Mouse (Mus musculus): ENCODE results near the gene Zmynd11. TPM values are rescaled to one million over a fixed set of nuclear protein-coding genes. Genes with fewer than 3 reads are reported as not detected.

The Zmynd11 gene
- 135 and 138 TPM in 2 replicates for polyA plus RNA-seq (2014; fragmentation: Nextera tagmentation; extraction: Ambion mirVana)

GRCm38 (mm10) chr13:9764646-9765536, at the start of gene Zmynd11:
Zmynd11 (minus strand) TSS chr13:9765330.
- H3K27me3 ChIP-seq (replicated peaks; ENCODE audit: control insufficient read depth, insufficient read depth, low read length) = no peaks in the 10 kb centered on the region
- H3K4me1 ChIP-seq (ENCODE audit: control insufficient read depth, insufficient read depth, low read length) = peaks cover 41% of the 10 kb centered on the region
- H3K4me2 ChIP-seq (ENCODE audit: low read depth, low read length) = peak within 1 kb of the TSS; percentile 67
- peak within 1 kb of the TSS; percentile 100 for H3K9ac ChIP-seq (ENCODE audit: low read depth, low read length)
- ATAC-seq (ENCODE audit: low read depth) (peak; percentile 86), DNase-seq (ENCODE audit: low spot score) (peak; percentile 65)
- no peaks in the 10 kb centered on the region for H3K9me3 ChIP-seq (ENCODE audit: control insufficient read depth, low read length)
- peak within 1 kb of the TSS; percentile 100 for H3K27ac ChIP-seq (replicated peaks; ENCODE audit: low read depth, low read length)
- WGBS = under 1% methylated on average over 26 of the region's 98 CpGs
- no peaks in the 10 kb centered on the region for H3K36me3 ChIP-seq (ENCODE audit: control insufficient read depth, insufficient read depth, low read length)
- H3K4me3 ChIP-seq (ENCODE audit: low read depth, low read length) = peak within 1 kb of the TSS; percentile 92

GRCm38 (mm10) chr13:9795889-9796631, 30.9 kb upstream of the Zmynd11 start:
- WGBS = 4% methylated on average over 12 of the region's 12 CpGs
- DNase-seq (ENCODE audit: low spot score) = peak; percentile 56
- peak; percentile 63; the same call in 1 of the 2 replicates for ATAC-seq (ENCODE audit: low read depth)
- Histone ChIP-seq H3K4me3 (ENCODE audit: low read depth, low read length) (peak overlapping the region; percentile 27), H3K36me3 (ENCODE audit: control insufficient read depth, insufficient read depth, low read length) (no peaks in the 10 kb centered on the region), H3K9me3 (ENCODE audit: control insufficient read depth, low read length) (no peaks in the 10 kb centered on the region), H3K27ac (replicated peaks; ENCODE audit: low read depth, low read length) (no peak overlapping the region), H3K9ac (ENCODE audit: low read depth, low read length) (peak overlapping the region; percentile 36), H3K27me3 (replicated peaks; ENCODE audit: control insufficient read depth, insufficient read depth, low read length) (no peaks in the 10 kb centered on the region), H3K4me2 (ENCODE audit: low read depth, low read length) (peak overlapping the region; percentile 49), H3K4me1 (ENCODE audit: control insufficient read depth, insufficient read depth, low read length) (no peaks in the 10 kb centered on the region; the same call in 1 of the 2 replicates)

GRCm38 (mm10) chr13:9786050-9786449, 20.9 kb upstream of the Zmynd11 start:
- Histone ChIP-seq H3K27me3 (replicated peaks; ENCODE audit: control insufficient read depth, insufficient read depth, low read length) (no peaks in the 10 kb centered on the region), H3K27ac (replicated peaks; ENCODE audit: low read depth, low read length) (no peak overlapping the region), H3K9ac (ENCODE audit: low read depth, low read length) (no peak overlapping the region), H3K4me1 (ENCODE audit: control insufficient read depth, insufficient read depth, low read length) (no peaks in the 10 kb centered on the region), H3K4me3 (ENCODE audit: low read depth, low read length) (no peak overlapping the region), H3K9me3 (ENCODE audit: control insufficient read depth, low read length) (no peaks in the 10 kb centered on the region), H3K4me2 (ENCODE audit: low read depth, low read length) (no peak overlapping the region), H3K36me3 (ENCODE audit: control insufficient read depth, insufficient read depth, low read length) (no peaks in the 10 kb centered on the region)
- 72% methylated on average over 3 of the region's 3 CpGs for WGBS
- DNase-seq (ENCODE audit: low spot score) (no peak), ATAC-seq (ENCODE audit: low read depth) (no peak)

GRCm38 (mm10) chr13:9783717-9784116, 18.6 kb upstream of the Zmynd11 start:
- H3K27ac ChIP-seq (replicated peaks; ENCODE audit: low read depth, low read length) = no peak overlapping the region
- H3K4me3 ChIP-seq (ENCODE audit: low read depth, low read length) = no peak overlapping the region
- ATAC-seq (ENCODE audit: low read depth) (no peak), DNase-seq (ENCODE audit: low spot score) (no peak)
- 80% methylated on average over 3 of the region's 3 CpGs for WGBS
- H3K9ac ChIP-seq (ENCODE audit: low read depth, low read length) = no peak overlapping the region
- H3K9me3 ChIP-seq (ENCODE audit: control insufficient read depth, low read length) = no peaks in the 10 kb centered on the region
- H3K4me2 ChIP-seq (ENCODE audit: low read depth, low read length) = no peak overlapping the region
- no peaks in the 10 kb centered on the region for H3K27me3 ChIP-seq (replicated peaks; ENCODE audit: control insufficient read depth, insufficient read depth, low read length)
- no peaks in the 10 kb centered on the region for H3K4me1 ChIP-seq (ENCODE audit: control insufficient read depth, insufficient read depth, low read length)
- no peaks in the 10 kb centered on the region for H3K36me3 ChIP-seq (ENCODE audit: control insufficient read depth, insufficient read depth, low read length)

- Histone ChIP-seq H3K9me3 (ENCODE audit: control insufficient read depth, low read length) (no peaks in the 10 kb centered on the region), H3K27ac (replicated peaks; ENCODE audit: low read depth, low read length) (no peak overlapping the region), H3K9ac (ENCODE audit: low read depth, low read length) (no peak overlapping the region), H3K4me2 (ENCODE audit: low read depth, low read length) (no peak overlapping the region), H3K4me3 (ENCODE audit: low read depth, low read length) (no peak overlapping the region), H3K27me3 (replicated peaks; ENCODE audit: control insufficient read depth, insufficient read depth, low read length) (no peaks in the 10 kb centered on the region), H3K36me3 (ENCODE audit: control insufficient read depth, insufficient read depth, low read length) (no peaks in the 10 kb centered on the region), H3K4me1 (ENCODE audit: control insufficient read depth, insufficient read depth, low read length) (no peaks in the 10 kb centered on the region)
- no peak for ATAC-seq (ENCODE audit: low read depth)
- 32% methylated on average over 5 of the region's 5 CpGs for WGBS
- DNase-seq (ENCODE audit: low spot score) = no peak
Observed at GRCm38 (mm10) chr13:9775901-9776300, 10.8 kb upstream of the Zmynd11 start.

- no peak overlapping the region for H3K4me2 ChIP-seq (ENCODE audit: low read depth, low read length)
- no peak overlapping the region for H3K27ac ChIP-seq (replicated peaks; ENCODE audit: low read depth, low read length)
- no peak for DNase-seq (ENCODE audit: low spot score)
- H3K4me3 ChIP-seq (ENCODE audit: low read depth, low read length) = no peak overlapping the region
- no peaks in the 10 kb centered on the region for H3K27me3 ChIP-seq (replicated peaks; ENCODE audit: control insufficient read depth, insufficient read depth, low read length)
- H3K9ac ChIP-seq (ENCODE audit: low read depth, low read length) = no peak overlapping the region
- H3K36me3 ChIP-seq (ENCODE audit: control insufficient read depth, insufficient read depth, low read length) = no peaks in the 10 kb centered on the region
- ATAC-seq (ENCODE audit: low read depth) = no peak
- no peaks in the 10 kb centered on the region for H3K9me3 ChIP-seq (ENCODE audit: control insufficient read depth, low read length)
- H3K4me1 ChIP-seq (ENCODE audit: control insufficient read depth, insufficient read depth, low read length) = no peaks in the 10 kb centered on the region
Observed at GRCm38 (mm10) chr13:9774077-9774476, 8.9 kb upstream of the Zmynd11 start.

- Histone ChIP-seq H3K9me3 (ENCODE audit: control insufficient read depth, low read length) (no peaks in the 10 kb centered on the region), H3K4me3 (ENCODE audit: low read depth, low read length) (no peak overlapping the region), H3K27ac (replicated peaks; ENCODE audit: low read depth, low read length) (no peak overlapping the region), H3K36me3 (ENCODE audit: control insufficient read depth, insufficient read depth, low read length) (no peaks in the 10 kb centered on the region), H3K27me3 (replicated peaks; ENCODE audit: control insufficient read depth, insufficient read depth, low read length) (no peaks in the 10 kb centered on the region), H3K4me2 (ENCODE audit: low read depth, low read length) (no peak overlapping the region), H3K4me1 (ENCODE audit: control insufficient read depth, insufficient read depth, low read length) (peaks cover 23% of the 10 kb centered on the region), H3K9ac (ENCODE audit: low read depth, low read length) (no peak overlapping the region)
- DNase-seq (ENCODE audit: low spot score) = no peak
- WGBS = 26% methylated on average over 5 of the region's 5 CpGs
- no peak for ATAC-seq (ENCODE audit: low read depth)
Observed at GRCm38 (mm10) chr13:9767279-9767678, 2.1 kb upstream of the Zmynd11 start.

GRCm38 (mm10) chr13:9766497-9766896, 1.4 kb upstream of the Zmynd11 start:
- 39% methylated on average over 1 of the region's 1 CpGs for WGBS
- Histone ChIP-seq H3K36me3 (ENCODE audit: control insufficient read depth, insufficient read depth, low read length) (no peaks in the 10 kb centered on the region), H3K27ac (replicated peaks; ENCODE audit: low read depth, low read length) (0 out of 2 replicates have a peak overlapping the region, but pooled peaks have one; percentile 10), H3K9ac (ENCODE audit: low read depth, low read length) (no peak overlapping the region), H3K4me2 (ENCODE audit: low read depth, low read length) (0 out of 2 replicates have a peak overlapping the region, but pooled peaks have one; percentile 67), H3K27me3 (replicated peaks; ENCODE audit: control insufficient read depth, insufficient read depth, low read length) (no peaks in the 10 kb centered on the region), H3K4me3 (ENCODE audit: low read depth, low read length) (no peak overlapping the region), H3K9me3 (ENCODE audit: control insufficient read depth, low read length) (no peaks in the 10 kb centered on the region), H3K4me1 (ENCODE audit: control insufficient read depth, insufficient read depth, low read length) (peaks cover 31% of the 10 kb centered on the region)
- no peak for ATAC-seq (ENCODE audit: low read depth)
- no peak for DNase-seq (ENCODE audit: low spot score)
